Mouse (Mus musculus) lung, postnatal 0 days (tissue): ENCODE measurements around the gene Nfe2l3. TPM values are rescaled to one million over a fixed set of nuclear protein-coding genes. Genes with fewer than 3 reads are reported as not detected.
A peak's percentile ranks its signal among the peaks of the same experiment; 100 is the strongest.
"Not testable (repeated sequence)": the region's sequence is repeated elsewhere in the genome, so short reads cannot be mapped to it uniquely, and the experiment has no call there.

ENCODE experiments used
- ATAC-seq: fragments of 200-750 bp; cut with Nextera tagmentation; 2 replicates; pipeline ENCODE4 v1.8.0; 2017; ENCODE audit warnings: moderate library complexity
- DNase-seq: peaks from one replicate; pipeline ENCODE4 v3.0.0-alpha.2; 2016; ENCODE audit warnings: low spot score
- H3K27ac ChIP-seq: fragments of 300-500 bp; sonication (generic); 2 replicates; pipeline ENCODE4 v1.5.1; 2014; ENCODE audit warnings: antibody characterized with exemption, mild to moderate bottlenecking, low read length, mixed read lengths
- H3K27me3 ChIP-seq: fragments of 300-500 bp; sonication (generic); replicated peaks from 2 replicates; pipeline ENCODE4 v1.6.1; 2014; ENCODE audit warnings: low read length, mixed read lengths; ENCODE audit not compliant: insufficient read depth
- H3K36me3 ChIP-seq: fragments of 300-500 bp; sonication (generic); 2 replicates; pipeline ENCODE4 v1.6.1; 2014; ENCODE audit warnings: low read length, mixed read lengths; ENCODE audit not compliant: insufficient read depth
- H3K4me1 ChIP-seq: fragments of 300-500 bp; sonication (generic); 2 replicates; pipeline ENCODE4 v1.6.1; 2014; ENCODE audit warnings: antibody characterized with exemption, low read depth, low read length, mixed read lengths; ENCODE audit not compliant: insufficient read depth
- H3K4me2 ChIP-seq: fragments of 300-500 bp; sonication (generic); replicated peaks from 2 replicates; pipeline ENCODE4 v1.6.1; 2014; ENCODE audit warnings: low read depth, mild to moderate bottlenecking, low read length, moderate library complexity, mixed read lengths
- H3K4me3 ChIP-seq: fragments of 300-500 bp; sonication (generic); 2 replicates; pipeline ENCODE4 v1.5.1; 2014; ENCODE audit warnings: low read depth, low read length
- H3K9ac ChIP-seq: fragments of 300-500 bp; sonication (generic); replicated peaks from 2 replicates; pipeline ENCODE4 v1.6.1; 2014; ENCODE audit warnings: low read depth, mild to moderate bottlenecking
- H3K9me3 ChIP-seq: fragments of 300-500 bp; sonication (generic); 2 replicates; pipeline ENCODE4 v1.6.1; 2016; ENCODE audit warnings: low read length, mixed read lengths
- CTCF ChIP-seq: IDR thresholded peaks from 2 replicates; pipeline ENCODE4 v1.5.1; 2016; ENCODE audit warnings: antibody characterized with exemption, mild to moderate bottlenecking
- EP300 ChIP-seq: IDR thresholded peaks from 2 replicates; pipeline ENCODE4 v1.6.1; 2016; ENCODE audit warnings: antibody characterized with exemption, mild to moderate bottlenecking, control low read depth
- WGBS: fragments of 180-500 bp; shearing (Covaris S2); extraction: QIAGEN DNeasy Blood & Tissue Kit; methylation state at CpG from one replicate; pipeline ENCODE4 v1.1.7; 2014; 5-methylcytosine and 5-hydroxymethylcytosine counted together
- polyA plus RNA-seq: library from polyadenylated mRNA; unstranded; fragments of >200 nt; fragmentation: Nextera tagmentation; extraction: Ambion mirVana; gene quantifications from 2 replicates; pipeline ENCODE4 v1.2.1, GENCODE M21; 2015

Nfe2l3 gene
- polyA plus RNA-seq, 1 experiment from 2014 or later, result 3.0 TPM

DNA sequence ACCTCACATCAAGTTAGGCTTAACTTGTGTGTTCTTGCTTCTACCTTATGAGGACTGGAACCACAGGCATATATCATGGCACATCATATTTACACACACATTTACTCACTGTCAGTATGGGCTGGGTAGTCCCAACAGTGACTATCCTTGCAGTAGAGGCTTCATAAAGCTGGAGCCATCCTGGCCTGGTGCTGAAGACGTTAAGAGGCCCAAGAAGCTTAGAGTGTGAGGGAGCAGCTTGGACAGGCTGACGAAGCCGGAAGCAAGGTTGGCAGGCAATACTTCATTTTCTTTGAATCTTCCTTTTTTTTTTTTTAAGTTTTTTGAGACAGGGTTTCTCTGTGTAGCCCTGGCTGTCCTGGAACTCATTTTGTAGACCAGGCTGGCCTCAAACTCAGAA, 51.4 kb downstream of the Nfe2l3 start:
- no peak for DNase-seq
- TF ChIP-seq CTCF (no peak), EP300 (no peak)
- Histone ChIP-seq H3K4me2 (no peak overlapping the region), H3K9me3 (no peaks in the 10 kb centered on the region; the same call in 1 of the 2 replicates), H3K36me3 (peaks cover 22% of the 10 kb centered on the region), H3K4me3 (no peak overlapping the region), H3K27ac (no peak overlapping the region), H3K4me1 (no peaks in the 10 kb centered on the region), H3K27me3 (no peaks in the 10 kb centered on the region), H3K9ac (no peak overlapping the region)
- 89% methylated on average over 3 of the region's 3 CpGs for WGBS
- ATAC-seq, result no peak

- 0 out of 2 replicates have a peak, but pooled peaks have one; percentile 5 for TF ChIP-seq CTCF
- WGBS, result 86% methylated on average over 8 of the region's 8 CpGs
- H3K4me3 ChIP-seq, H3K27me3 ChIP-seq, H3K9me3 ChIP-seq, H3K4me1 ChIP-seq, ATAC-seq, H3K9ac ChIP-seq, H3K4me2 ChIP-seq, H3K27ac ChIP-seq, DNase-seq: not testable (repeated sequence)
- peaks cover 15% of the 10 kb centered on the region for H3K36me3 ChIP-seq
These were observed 52.1 kb downstream of the Nfe2l3 start for GRCm38 (mm10) chr6:51484556-51484955.

DNA sequence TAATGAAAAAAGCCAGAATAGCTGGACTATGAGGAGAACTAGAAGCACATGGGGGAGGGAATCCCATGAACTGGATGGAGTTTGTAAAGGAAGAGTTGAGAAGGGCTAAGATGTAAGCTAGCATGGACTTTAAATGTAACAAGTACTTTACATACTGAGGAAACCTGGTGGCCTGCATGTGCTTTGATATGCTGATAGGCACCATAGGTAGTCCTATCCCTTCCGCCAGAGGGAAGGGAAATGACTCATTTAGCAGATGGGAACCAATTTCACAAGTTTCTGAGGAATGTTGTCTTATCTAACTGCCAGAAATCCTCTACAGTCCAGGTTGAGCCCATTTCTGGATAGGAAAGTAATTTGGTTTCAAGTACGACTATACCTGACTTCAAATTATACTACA, 53.2 kb downstream of the Nfe2l3 start:
- WGBS, result 53% methylated on average over 2 of the region's 2 CpGs
- no peak for TF ChIP-seq CTCF
- TF ChIP-seq EP300, result no peak
- no peaks in the 10 kb centered on the region for H3K27me3 ChIP-seq

GRCm38 (mm10) chr6:51486076-51486710, 53.7 kb downstream of the Nfe2l3 start:
- Histone ChIP-seq H3K36me3 (peaks cover 9% of the 10 kb centered on the region), H3K4me2 (no peak overlapping the region), H3K9ac (no peak overlapping the region), H3K9me3 (no peaks in the 10 kb centered on the region; the same call in 1 of the 2 replicates), H3K27me3 (no peaks in the 10 kb centered on the region), H3K4me3 (no peak overlapping the region), H3K27ac (no peak overlapping the region), H3K4me1 (no peaks in the 10 kb centered on the region)
- 40% methylated on average over 7 of the region's 7 CpGs for WGBS
- no peak for TF ChIP-seq EP300
- TF ChIP-seq CTCF, result no peak
- DNase-seq (no peak), ATAC-seq (no peak)

More for the DNA sequence above, 53.2 kb downstream of the Nfe2l3 start:
- H3K9me3 ChIP-seq, result no peaks in the 10 kb centered on the region; the same call in 1 of the 2 replicates
- ATAC-seq (no peak), DNase-seq (no peak)
- no peak overlapping the region for H3K4me2 ChIP-seq
- peaks cover 9% of the 10 kb centered on the region for H3K36me3 ChIP-seq
- H3K27ac ChIP-seq, result no peak overlapping the region
- H3K4me1 ChIP-seq, result no peaks in the 10 kb centered on the region
- H3K4me3 ChIP-seq, result no peak overlapping the region
- H3K9ac ChIP-seq, result no peak overlapping the region

DNA sequence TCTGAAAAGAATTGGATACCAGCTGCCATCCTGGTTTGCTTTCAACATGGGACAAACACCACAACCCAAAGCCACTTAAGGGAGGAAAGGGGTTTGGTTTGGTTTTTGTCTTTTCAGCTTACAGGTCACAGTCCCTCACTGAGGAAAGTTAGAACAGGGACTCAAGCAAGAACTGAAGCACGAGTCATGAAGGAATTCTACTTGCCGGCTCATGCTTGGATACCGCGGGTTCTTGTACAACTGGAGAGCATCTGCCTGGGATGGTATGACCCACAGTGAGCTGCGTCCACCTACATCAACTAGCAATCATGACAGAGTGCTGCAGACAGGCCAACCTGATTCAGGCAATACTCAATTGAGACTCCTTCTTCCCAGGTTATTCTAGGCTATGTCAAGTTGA, 54.3 kb downstream of the Nfe2l3 start:
- DNase-seq, result no peak
- no peak for TF ChIP-seq EP300
- no peak for TF ChIP-seq CTCF
- Histone ChIP-seq H3K4me2 (no peak overlapping the region), H3K9me3 (no peaks in the 10 kb centered on the region; the same call in 1 of the 2 replicates), H3K4me1 (no peaks in the 10 kb centered on the region), H3K4me3 (no peak overlapping the region), H3K36me3 (peaks cover 9% of the 10 kb centered on the region), H3K27me3 (no peaks in the 10 kb centered on the region), H3K27ac (no peak overlapping the region), H3K9ac (no peak overlapping the region)
- no peak for ATAC-seq
- WGBS, result 92% methylated on average over 5 of the region's 5 CpGs

- Histone ChIP-seq H3K9ac (no peak overlapping the region), H3K4me1 (no peaks in the 10 kb centered on the region), H3K27ac (no peak overlapping the region), H3K27me3 (no peaks in the 10 kb centered on the region), H3K9me3 (no peaks in the 10 kb centered on the region; the same call in 1 of the 2 replicates), H3K4me2 (no peak overlapping the region), H3K4me3 (no peak overlapping the region), H3K36me3 (no peaks in the 10 kb centered on the region)
- WGBS, result 55% methylated on average over 2 of the region's 2 CpGs
- TF ChIP-seq CTCF (no peak), EP300 (no peak)
- ATAC-seq, result no peak
- DNase-seq, result no peak
These were observed 57.3 kb downstream of the Nfe2l3 start for GRCm38 (mm10) chr6:51489787-51490186.
